Mouse (Mus musculus): ENCODE measurements around the gene Phf24. TPM values are rescaled to one million over a fixed set of nuclear protein-coding genes. Genes with fewer than 3 reads are reported as not detected.

Phf24 gene
- total and polyA plus RNA-seq, 3 experiments: 0.04 to 0.98 TPM; not detected in 1

GRCm38 (mm10) chr4:42953435-42954094, 37.1 kb downstream of the Phf24 start:
- Histone ChIP-seq H3K36me3 (replicated peaks) (peaks cover 17% of the 10 kb centered on the region), H3K4me3 (ENCODE audit: low read depth, low read length) (no peak overlapping the region), H3K9me3 (replicated peaks) (no peaks in the 10 kb centered on the region), H3K27me3 (ENCODE audit: insufficient read depth, low read length) (peaks cover 6% of the 10 kb centered on the region), H3K4me1 (ENCODE audit: insufficient read depth, low read depth, low read length) (peaks cover 69% of the 10 kb centered on the region)
- TF ChIP-seq GATA2 (IDR thresholded peaks at IDR 0.05; ENCODE audit: borderline replicate concordance, low read depth, low read length): no peak
- TF ChIP-seq TAL1 (conservative IDR thresholded peaks at IDR 0.05; ENCODE audit: low read depth, low read length): no peak
- TF ChIP-seq POLR2AphosphoS5 (IDR thresholded peaks at IDR 0.05; ENCODE audit: insufficient replicate concordance, low read depth, low read length): no peak
- DNase-seq (ENCODE audit: low spot score) (no peak), ATAC-seq (ENCODE audit: extremely low read depth, insufficient number of reproducible peaks, low FRiP score, poor library complexity, severe bottlenecking) (no peak)

DNA sequence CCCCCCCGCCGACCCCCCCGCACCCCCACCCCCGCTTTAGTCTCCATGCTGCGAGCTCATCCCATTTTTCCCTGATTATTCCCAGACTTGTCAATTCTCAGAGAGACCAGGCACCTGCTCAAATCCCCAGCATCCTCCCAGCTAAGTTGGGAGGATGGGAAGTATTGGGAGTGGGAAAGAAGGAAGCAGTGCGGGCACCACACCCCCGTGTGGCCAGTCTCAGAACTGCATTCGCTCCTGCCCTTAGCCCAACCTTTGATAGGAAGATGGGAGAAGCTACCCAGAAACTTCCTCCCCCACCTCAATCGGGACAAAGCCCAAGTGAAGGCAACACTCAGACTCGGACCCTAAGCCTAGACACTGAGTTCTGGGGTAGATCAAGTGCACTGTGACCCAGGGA, 37.8 kb downstream of the Phf24 start:
- ATAC-seq (ENCODE audit: extremely low read depth, insufficient number of reproducible peaks, low FRiP score, poor library complexity, severe bottlenecking): no peak
- Histone ChIP-seq H3K4me1 (ENCODE audit: insufficient read depth, low read depth, low read length) (peaks cover 70% of the 10 kb centered on the region), H3K27me3 (ENCODE audit: insufficient read depth, low read length) (peaks cover 6% of the 10 kb centered on the region), H3K36me3 (replicated peaks) (peaks cover 17% of the 10 kb centered on the region), H3K9me3 (replicated peaks) (no peaks in the 10 kb centered on the region), H3K4me3 (ENCODE audit: low read depth, low read length) (no peak overlapping the region)
- TF ChIP-seq GATA1 (IDR thresholded peaks at IDR 0.05; ENCODE audit: borderline replicate concordance, low read length) (no peak), CTCF (IDR thresholded peaks at IDR 0.05; ENCODE audit: low read depth, low read length) (peak; percentile 98)
- peak; percentile 35 for DNase-seq (ENCODE audit: low spot score)

DNA sequence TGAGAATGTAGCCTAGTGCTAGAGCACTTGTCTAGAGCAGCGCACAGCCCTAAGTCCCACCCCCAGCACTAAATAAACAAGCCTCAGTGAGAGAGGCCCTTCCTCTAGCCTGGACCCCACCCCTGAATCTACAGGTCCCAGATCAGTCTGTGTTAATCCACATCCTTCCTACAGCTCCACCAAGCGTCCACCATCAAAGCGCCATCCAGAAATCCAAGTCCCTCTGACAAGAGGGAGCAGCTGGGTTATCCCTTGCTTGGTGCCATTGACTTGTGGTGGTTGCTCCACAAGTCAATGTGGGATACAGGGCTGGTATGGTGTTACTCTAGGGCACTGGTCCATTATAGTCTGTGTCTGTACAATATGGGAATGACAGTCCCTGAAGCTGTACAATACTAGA, 38.7 kb downstream of the Phf24 start:
- H3K27me3 ChIP-seq (ENCODE audit: insufficient read depth, low read length): peaks cover 6% of the 10 kb centered on the region; the same call in 1 of the 2 replicates
- H3K36me3 ChIP-seq (replicated peaks): peaks cover 17% of the 10 kb centered on the region
- peaks cover 61% of the 10 kb centered on the region for H3K4me1 ChIP-seq (ENCODE audit: insufficient read depth, low read depth, low read length)
- TF ChIP-seq TAL1 (conservative IDR thresholded peaks at IDR 0.05; ENCODE audit: low read depth, low read length) (no peak), GATA2 (IDR thresholded peaks at IDR 0.05; ENCODE audit: borderline replicate concordance, low read depth, low read length) (no peak), CTCF (IDR thresholded peaks at IDR 0.05; ENCODE audit: low read depth, low read length) (no peak)
- ATAC-seq (ENCODE audit: extremely low read depth, insufficient number of reproducible peaks, low FRiP score, poor library complexity, severe bottlenecking) (no peak), DNase-seq (ENCODE audit: low spot score) (no peak)
- H3K9me3 ChIP-seq (replicated peaks): no peaks in the 10 kb centered on the region
- H3K4me3 ChIP-seq (ENCODE audit: low read depth, low read length): no peak overlapping the region

DNA sequence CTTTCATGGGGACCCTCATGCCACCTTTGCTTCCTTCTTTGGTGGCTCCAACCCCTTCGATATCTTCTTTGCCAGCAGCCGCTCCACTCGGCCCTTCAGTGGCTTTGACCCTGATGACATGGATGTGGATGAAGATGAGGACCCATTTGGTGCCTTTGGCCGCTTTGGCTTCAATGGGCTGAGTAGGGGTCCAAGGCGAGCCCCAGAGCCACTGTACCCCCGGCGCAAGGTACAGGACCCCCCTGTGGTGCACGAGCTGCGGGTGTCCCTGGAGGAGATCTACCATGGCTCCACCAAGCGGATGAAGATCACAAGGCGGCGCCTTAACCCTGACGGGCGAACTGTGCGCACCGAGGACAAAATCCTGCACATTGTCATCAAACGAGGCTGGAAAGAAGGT, 40.1 kb downstream of the Phf24 start:
- TF ChIP-seq CTCF (IDR thresholded peaks at IDR 0.05; ENCODE audit: low read depth, low read length) (no peak), POLR2AphosphoS5 (IDR thresholded peaks at IDR 0.05; ENCODE audit: insufficient replicate concordance, low read depth, low read length) (no peak), TAL1 (conservative IDR thresholded peaks at IDR 0.05; ENCODE audit: low read depth, low read length) (no peak), GATA2 (IDR thresholded peaks at IDR 0.05; ENCODE audit: borderline replicate concordance, low read depth, low read length) (no peak), GATA1 (IDR thresholded peaks at IDR 0.05; ENCODE audit: borderline replicate concordance, low read length) (no peak)
- H3K9me3 ChIP-seq (replicated peaks): no peaks in the 10 kb centered on the region
- no peak for ATAC-seq (ENCODE audit: extremely low read depth, insufficient number of reproducible peaks, low FRiP score, poor library complexity, severe bottlenecking)
- no peak overlapping the region for H3K4me3 ChIP-seq (ENCODE audit: low read depth, low read length)
- H3K4me1 ChIP-seq (ENCODE audit: insufficient read depth, low read depth, low read length): peaks cover 47% of the 10 kb centered on the region
- H3K36me3 ChIP-seq (replicated peaks): peaks cover 17% of the 10 kb centered on the region
- no peak for DNase-seq (ENCODE audit: low spot score)
- peaks cover 8% of the 10 kb centered on the region; the same call in 1 of the 2 replicates for H3K27me3 ChIP-seq (ENCODE audit: insufficient read depth, low read length)

GRCm38 (mm10) chr4:42957306-42957705, 40.8 kb downstream of the Phf24 start:
- H3K4me3 ChIP-seq (ENCODE audit: low read depth, low read length): no peak overlapping the region
- DNase-seq (ENCODE audit: low spot score) (no peak), ATAC-seq (ENCODE audit: extremely low read depth, insufficient number of reproducible peaks, low FRiP score, poor library complexity, severe bottlenecking) (no peak)
- no peaks in the 10 kb centered on the region for H3K9me3 ChIP-seq (replicated peaks)
- H3K36me3 ChIP-seq (replicated peaks): peaks cover 17% of the 10 kb centered on the region
- TF ChIP-seq TAL1 (conservative IDR thresholded peaks at IDR 0.05; ENCODE audit: low read depth, low read length) (no peak), POLR2AphosphoS5 (IDR thresholded peaks at IDR 0.05; ENCODE audit: insufficient replicate concordance, low read depth, low read length) (no peak), CTCF (IDR thresholded peaks at IDR 0.05; ENCODE audit: low read depth, low read length) (no peak), GATA2 (IDR thresholded peaks at IDR 0.05; ENCODE audit: borderline replicate concordance, low read depth, low read length) (no peak), GATA1 (IDR thresholded peaks at IDR 0.05; ENCODE audit: borderline replicate concordance, low read length) (no peak)
- H3K27me3 ChIP-seq (ENCODE audit: insufficient read depth, low read length): peaks cover 9% of the 10 kb centered on the region; the same call in 1 of the 2 replicates
- peaks cover 39% of the 10 kb centered on the region for H3K4me1 ChIP-seq (ENCODE audit: insufficient read depth, low read depth, low read length)

DNA sequence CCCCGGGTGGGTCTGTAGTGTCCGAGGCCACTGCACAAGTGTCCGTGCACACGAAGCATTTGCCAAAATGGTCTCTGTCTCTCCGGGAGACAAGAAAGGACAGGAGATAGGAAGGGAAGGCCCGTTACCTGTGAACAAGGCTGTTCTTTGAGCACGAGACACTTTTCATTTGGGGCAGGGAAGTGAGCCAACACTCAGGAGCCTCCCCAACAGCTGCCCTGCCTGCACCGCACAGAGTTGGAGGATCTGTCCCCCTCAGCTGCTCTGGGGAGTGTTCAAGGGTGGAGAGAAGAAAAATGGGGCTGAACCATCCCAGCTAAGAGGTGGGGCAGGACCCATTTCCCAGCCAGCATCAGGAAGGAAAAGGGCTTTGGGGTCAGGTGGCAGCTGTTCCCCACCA, 41.5 kb downstream of the Phf24 start:
- ATAC-seq (ENCODE audit: extremely low read depth, insufficient number of reproducible peaks, low FRiP score, poor library complexity, severe bottlenecking) (no peak), DNase-seq (ENCODE audit: low spot score) (no peak)
- no peak overlapping the region for H3K4me3 ChIP-seq (ENCODE audit: low read depth, low read length)
- peaks cover 10% of the 10 kb centered on the region for H3K27me3 ChIP-seq (ENCODE audit: insufficient read depth, low read length)
- H3K4me1 ChIP-seq (ENCODE audit: insufficient read depth, low read depth, low read length): peaks cover 36% of the 10 kb centered on the region
- TF ChIP-seq POLR2AphosphoS5 (IDR thresholded peaks at IDR 0.05; ENCODE audit: insufficient replicate concordance, low read depth, low read length) (no peak), CTCF (IDR thresholded peaks at IDR 0.05; ENCODE audit: low read depth, low read length) (no peak), GATA1 (IDR thresholded peaks at IDR 0.05; ENCODE audit: borderline replicate concordance, low read length) (no peak), GATA2 (IDR thresholded peaks at IDR 0.05; ENCODE audit: borderline replicate concordance, low read depth, low read length) (no peak), TAL1 (conservative IDR thresholded peaks at IDR 0.05; ENCODE audit: low read depth, low read length) (no peak)
- no peaks in the 10 kb centered on the region for H3K9me3 ChIP-seq (replicated peaks)
- H3K36me3 ChIP-seq (replicated peaks): peaks cover 17% of the 10 kb centered on the region
